Mouse (Mus musculus): ENCODE results near the gene Kat2b. TPM values are rescaled to one million over a fixed set of nuclear protein-coding genes. Genes with fewer than 3 reads are reported as not detected.

Gene Kat2b
- 145 TPM for polyA plus RNA-seq (2014; fragmentation: Illumina TruSeq; extraction: RNeasy Lipid Tissue Mini Kit (QIAGEN cat#74804); ENCODE audit: low read depth, low replicate concordance)

GRCm38 (mm10) chr17:53566161-53566918, at the start of gene Kat2b:
Gene Kat2b (plus strand): TSS chr17:53566861.

DNA sequence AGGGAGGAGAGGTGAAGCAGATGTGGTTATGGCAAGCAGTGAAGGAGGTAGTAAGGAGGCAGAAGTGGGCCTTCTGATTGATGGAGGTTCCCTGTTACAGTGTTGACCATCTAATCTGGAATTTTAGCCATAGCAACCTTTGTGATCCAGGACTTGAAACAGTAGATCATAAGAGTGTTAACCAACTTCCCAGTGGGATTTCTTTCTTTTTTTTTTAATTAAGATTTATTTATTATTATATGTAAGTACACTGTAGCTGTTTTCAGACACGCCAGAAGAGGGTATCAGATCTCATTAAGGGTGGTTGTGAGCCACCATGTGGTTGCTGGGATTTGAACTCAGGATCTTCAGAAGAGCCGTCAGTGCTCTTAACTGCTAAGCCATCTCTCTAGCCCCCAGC, 27.3 kb upstream of the Kat2b start, which contains the start of gene Pp2d1:
Gene Pp2d1 (minus strand): TSS at position 101 of the 400 bp plus-strand sequence.

GRCm38 (mm10) chr17:53688877-53689802, 122.5 kb downstream of the Kat2b start, which contains the start of gene Sgo1:
Gene Sgo1 (minus strand): TSS chr17:53689333.

Other genes starting within 250 kb of the Kat2b start
- 0.20 TPM for gene Efhb, start 103.5 kb upstream of the Kat2b start, polyA plus RNA-seq (2014; fragmentation: Illumina TruSeq; extraction: RNeasy Lipid Tissue Mini Kit (QIAGEN cat#74804); ENCODE audit: low read depth, low replicate concordance)
- 252 TPM for gene Rab5a, start 87.6 kb upstream of the Kat2b start, polyA plus RNA-seq (2014; fragmentation: Illumina TruSeq; extraction: RNeasy Lipid Tissue Mini Kit (QIAGEN cat#74804); ENCODE audit: low read depth, low replicate concordance)
- not detected for gene Pp2d1, start 27.4 kb upstream of the Kat2b start, polyA plus RNA-seq (2014; fragmentation: Illumina TruSeq; extraction: RNeasy Lipid Tissue Mini Kit (QIAGEN cat#74804); ENCODE audit: low read depth, low replicate concordance)
- gene Sgo1, start 122.5 kb downstream of the Kat2b start, polyA plus RNA-seq (2014; fragmentation: Illumina TruSeq; extraction: RNeasy Lipid Tissue Mini Kit (QIAGEN cat#74804); ENCODE audit: low read depth, low replicate concordance): 0.40 TPM

Measured in kidney, adult 10 weeks (tissue).